Mouse (Mus musculus): ENCODE results near the gene Rfx8. TPM values are rescaled to one million over a fixed set of nuclear protein-coding genes. Genes with fewer than 3 reads are reported as not detected.
A peak's percentile ranks its signal among the peaks of the same experiment; 100 is the strongest.

The Rfx8 gene
- polyA plus RNA-seq, 1 experiment: 0.02 TPM

GRCm38 (mm10) chr1:39676221-39676876 is 44.4 kb downstream of the Rfx8 start:
- Histone ChIP-seq H3ac (ENCODE audit: control insufficient read depth, insufficient read length, low read depth) (no peak overlapping the region), H3K79me3 (ENCODE audit: low read depth) (no peaks in the 10 kb centered on the region), H3K79me2 (ENCODE audit: control insufficient read depth, insufficient read depth) (no peaks in the 10 kb centered on the region), H3K4me3 (ENCODE audit: insufficient read depth, poor library complexity, severe bottlenecking) (no peak overlapping the region), H3K27me3 (ENCODE audit: control insufficient read depth, insufficient read depth, insufficient read length) (no peaks in the 10 kb centered on the region), H3K36me3 (ENCODE audit: control insufficient read depth, insufficient read depth) (no peaks in the 10 kb centered on the region)
- peak; percentile 18 for TF ChIP-seq MAX (IDR thresholded peaks at IDR 0.05)
- TF ChIP-seq MYOD1 (IDR thresholded peaks at IDR 0.05; ENCODE audit: control insufficient read depth, insufficient read length, low read depth): no peak

GRCm38 (mm10) chr1:39672362-39673105 is 48.3 kb downstream of the Rfx8 start:
- Histone ChIP-seq H3ac (ENCODE audit: control insufficient read depth, insufficient read length, low read depth) (no peak overlapping the region), H3K79me3 (ENCODE audit: low read depth) (no peaks in the 10 kb centered on the region), H3K36me3 (ENCODE audit: control insufficient read depth, insufficient read depth) (no peaks in the 10 kb centered on the region), H3K27me3 (ENCODE audit: control insufficient read depth, insufficient read depth, insufficient read length) (no peaks in the 10 kb centered on the region), H3K4me3 (ENCODE audit: insufficient read depth, poor library complexity, severe bottlenecking) (no peak overlapping the region), H3K79me2 (ENCODE audit: control insufficient read depth, insufficient read depth) (no peaks in the 10 kb centered on the region)
- TF ChIP-seq FOSL1 (IDR thresholded peaks at IDR 0.05; ENCODE audit: insufficient read depth, low read length, poor library complexity, severe bottlenecking): no peak
- TF ChIP-seq MYOD1 (IDR thresholded peaks at IDR 0.05; ENCODE audit: control insufficient read depth, insufficient read length, low read depth): no peak
- TF ChIP-seq MYOG (IDR thresholded peaks at IDR 0.05; ENCODE audit: control insufficient read depth, extremely low read depth, insufficient read length): no peak
- no peak for TF ChIP-seq CEBPB (IDR thresholded peaks at IDR 0.05; ENCODE audit: low read depth)
- no peak for TF ChIP-seq MAX (IDR thresholded peaks at IDR 0.05)
- TF ChIP-seq USF1 (IDR thresholded peaks at IDR 0.05; ENCODE audit: low read depth): no peak
- TF ChIP-seq CTCF (IDR thresholded peaks at IDR 0.05; ENCODE audit: control insufficient read depth, insufficient read depth, insufficient read length): no peak

- no peak overlapping the region for H3ac ChIP-seq (ENCODE audit: control insufficient read depth, insufficient read length, low read depth)
- H3K4me3 ChIP-seq (ENCODE audit: insufficient read depth, poor library complexity, severe bottlenecking): no peak overlapping the region
- no peaks in the 10 kb centered on the region for H3K79me3 ChIP-seq (ENCODE audit: low read depth)
- H3K27me3 ChIP-seq (ENCODE audit: control insufficient read depth, insufficient read depth, insufficient read length): no peaks in the 10 kb centered on the region
- TF ChIP-seq CTCF (IDR thresholded peaks at IDR 0.05; ENCODE audit: control insufficient read depth, insufficient read depth, insufficient read length) (no peak), USF1 (IDR thresholded peaks at IDR 0.05; ENCODE audit: low read depth) (no peak), MYOG (IDR thresholded peaks at IDR 0.05; ENCODE audit: control insufficient read depth, extremely low read depth, insufficient read length) (no peak), MAX (IDR thresholded peaks at IDR 0.05) (no peak), MYOD1 (IDR thresholded peaks at IDR 0.05; ENCODE audit: control insufficient read depth, insufficient read length, low read depth) (no peak), FOSL1 (IDR thresholded peaks at IDR 0.05; ENCODE audit: insufficient read depth, low read length, poor library complexity, severe bottlenecking) (no peak), CEBPB (IDR thresholded peaks at IDR 0.05; ENCODE audit: low read depth) (no peak)
- no peaks in the 10 kb centered on the region for H3K79me2 ChIP-seq (ENCODE audit: control insufficient read depth, insufficient read depth)
- H3K36me3 ChIP-seq (ENCODE audit: control insufficient read depth, insufficient read depth): no peaks in the 10 kb centered on the region
These were observed 50.4 kb downstream of the Rfx8 start for GRCm38 (mm10) chr1:39670211-39670935.

DNA sequence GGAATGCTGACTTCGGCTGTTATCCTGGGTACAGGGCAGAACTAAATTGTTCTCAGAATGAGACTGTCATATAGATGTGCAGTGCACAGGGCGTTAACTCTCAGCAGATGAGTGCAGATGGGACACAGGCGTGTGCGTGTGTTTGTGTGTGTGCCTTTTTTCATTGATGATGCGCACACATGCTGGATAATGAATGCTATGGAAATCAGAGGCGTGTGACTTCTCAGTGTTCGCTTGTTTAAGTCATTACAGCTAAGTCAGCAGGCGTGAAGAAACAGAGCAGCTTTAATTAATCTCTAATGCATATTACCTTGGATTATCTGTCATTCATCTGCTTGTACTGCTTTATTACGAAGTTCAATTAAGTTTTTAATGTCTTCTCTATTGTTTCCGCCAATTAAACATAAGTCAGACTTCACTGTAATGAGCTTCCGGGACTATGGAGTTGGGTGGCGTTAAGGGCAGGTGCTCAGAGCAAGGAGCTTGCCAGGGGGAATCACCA is 54.0 kb downstream of the Rfx8 start:
- TF ChIP-seq MAX (IDR thresholded peaks at IDR 0.05): no peak
- TF ChIP-seq CEBPB (IDR thresholded peaks at IDR 0.05; ENCODE audit: low read depth): no peak
- no peak for TF ChIP-seq CTCF (IDR thresholded peaks at IDR 0.05; ENCODE audit: control insufficient read depth, insufficient read depth, insufficient read length)
- TF ChIP-seq USF1 (IDR thresholded peaks at IDR 0.05; ENCODE audit: low read depth): no peak
- no peak for TF ChIP-seq MYOD1 (IDR thresholded peaks at IDR 0.05; ENCODE audit: control insufficient read depth, insufficient read length, low read depth)
- Histone ChIP-seq H3K36me3 (ENCODE audit: control insufficient read depth, insufficient read depth) (no peaks in the 10 kb centered on the region), H3ac (ENCODE audit: control insufficient read depth, insufficient read length, low read depth) (no peak overlapping the region), H3K4me3 (ENCODE audit: insufficient read depth, poor library complexity, severe bottlenecking) (no peak overlapping the region), H3K27me3 (ENCODE audit: control insufficient read depth, insufficient read depth, insufficient read length) (no peaks in the 10 kb centered on the region), H3K79me2 (ENCODE audit: control insufficient read depth, insufficient read depth) (no peaks in the 10 kb centered on the region), H3K79me3 (ENCODE audit: low read depth) (no peaks in the 10 kb centered on the region)

- no peak overlapping the region for H3K4me3 ChIP-seq (ENCODE audit: insufficient read depth, poor library complexity, severe bottlenecking)
- H3ac ChIP-seq (ENCODE audit: control insufficient read depth, insufficient read length, low read depth): no peak overlapping the region
- no peaks in the 10 kb centered on the region for H3K79me3 ChIP-seq (ENCODE audit: low read depth)
- no peaks in the 10 kb centered on the region for H3K27me3 ChIP-seq (ENCODE audit: control insufficient read depth, insufficient read depth, insufficient read length)
- no peak for TF ChIP-seq CTCF (IDR thresholded peaks at IDR 0.05; ENCODE audit: control insufficient read depth, insufficient read depth, insufficient read length)
- TF ChIP-seq FOSL1 (IDR thresholded peaks at IDR 0.05; ENCODE audit: insufficient read depth, low read length, poor library complexity, severe bottlenecking): no peak
- no peak for TF ChIP-seq CEBPB (IDR thresholded peaks at IDR 0.05; ENCODE audit: low read depth)
- no peak for TF ChIP-seq USF1 (IDR thresholded peaks at IDR 0.05; ENCODE audit: low read depth)
- no peak for TF ChIP-seq MAX (IDR thresholded peaks at IDR 0.05)
- no peak for TF ChIP-seq MYOG (IDR thresholded peaks at IDR 0.05; ENCODE audit: control insufficient read depth, extremely low read depth, insufficient read length)
- no peak for TF ChIP-seq MYOD1 (IDR thresholded peaks at IDR 0.05; ENCODE audit: control insufficient read depth, insufficient read length, low read depth)
- H3K36me3 ChIP-seq (ENCODE audit: control insufficient read depth, insufficient read depth): no peaks in the 10 kb centered on the region
- no peaks in the 10 kb centered on the region for H3K79me2 ChIP-seq (ENCODE audit: control insufficient read depth, insufficient read depth)
These were observed 56.7 kb downstream of the Rfx8 start for GRCm38 (mm10) chr1:39664039-39664625.
